Mouse (Mus musculus) heart, adult 2 months (tissue): ENCODE measurements around the gene Lamb3.

Source experiments
- CTCF ChIP-seq: fragments of 200-600 bp; IDR thresholded peaks from 2 replicates; pipeline ENCODE4 v1.8.1; 2022; ENCODE audit warnings: antibody characterized with exemption, mild to moderate bottlenecking, moderate library complexity
- POLR2A ChIP-seq: fragments of 200-500 bp; IDR thresholded peaks from 2 replicates; pipeline ENCODE4 v1.6.1; 2011; ENCODE audit warnings: mild to moderate bottlenecking, low read depth, low read length, control low read depth; ENCODE audit not compliant: insufficient read depth

- TF ChIP-seq CTCF (peak; percentile 87), POLR2A (no peak)
Observed at GRCm38 (mm10) chr1:193330172-193330571, 122.7 kb downstream of the Lamb3 start.
